ENCODE assay signal across 25 mouse cellular contexts in the genomic region with DNA sequence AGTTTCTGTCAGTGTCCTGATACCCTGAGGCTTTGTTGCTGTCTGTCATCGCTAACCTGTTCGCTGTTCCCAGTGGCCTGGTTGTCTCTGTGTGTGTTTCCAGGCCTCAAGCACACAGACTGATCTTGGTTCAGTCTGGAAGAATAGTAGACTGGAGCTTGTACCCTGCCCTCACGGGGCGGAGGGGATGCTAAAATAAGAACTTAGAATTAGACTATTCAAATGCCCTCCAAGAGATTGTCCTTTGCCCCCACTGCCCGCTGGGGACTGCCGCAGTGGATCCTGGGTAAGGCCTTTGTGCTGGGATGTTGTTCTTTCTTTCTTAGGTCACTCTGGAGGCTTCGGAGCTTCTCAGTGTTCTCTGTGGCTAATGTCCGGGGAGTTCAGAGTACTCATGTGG. TPM values are rescaled to one million over a fixed set of nuclear protein-coding genes. Genes with fewer than 3 reads are reported as not detected.
DNase-seq lines count a peak whose midpoint lies in the region; ATAC-seq lines count a peak whose summit lies in the region.
"Had no signal": no experiment of that assay in that cellular context is flagged by ENCODE, and none has a peak within 500 bp of the region (broad histone marks: within the 10 kb centered on the region; RNA-seq: fewer than 3 reads in every experiment).

No protein-coding gene starts in this region.

- 74% methylated on average over 8 of the region's 8 CpGs for WGBS in heart, embryonic 15.5 days
- WGBS in kidney, embryonic 15.5 days = 90% methylated on average over 8 of the region's 8 CpGs
- WGBS in midbrain, embryonic 10.5 days = 86% methylated on average over 8 of the region's 8 CpGs
- WGBS in intestine, embryonic 15.5 days = 90% methylated on average over 8 of the region's 8 CpGs

- H3K27ac ChIP-seq in heart, embryonic 15.5 days = peak overlapping the region; percentile 56
- 0 out of 2 replicates have a peak overlapping the region, but pooled peaks have one; percentile 30 for H3K27ac ChIP-seq in kidney, embryonic 15.5 days
- no peak overlapping the region for H3K27ac ChIP-seq in midbrain, embryonic 10.5 days (replicated peaks)
- no peak overlapping the region for H3K27ac ChIP-seq in intestine, embryonic 15.5 days
- H3K27ac ChIP-seq: embryonic facial prominence, embryonic 12.5 days; hindbrain, embryonic 13.5 days; liver, embryonic 12.5 days; midbrain, embryonic 13.5 days had no signal

- H3K27me3 ChIP-seq in heart, embryonic 15.5 days = no peaks in the 10 kb centered on the region
- no peaks in the 10 kb centered on the region for H3K27me3 ChIP-seq in kidney, embryonic 15.5 days
- no peaks in the 10 kb centered on the region for H3K27me3 ChIP-seq in midbrain, embryonic 10.5 days (ENCODE audit: low read depth, poor library complexity, severe bottlenecking)
- no peaks in the 10 kb centered on the region for H3K27me3 ChIP-seq in intestine, embryonic 15.5 days (replicated peaks)
- H3K27me3 ChIP-seq: embryonic facial prominence, embryonic 12.5 days; heart, embryonic 12.5 days; hindbrain, embryonic 13.5 days; liver, embryonic 12.5 days; megakaryocyte, embryonic 14.5 days; midbrain, embryonic 13.5 days had no signal

- H3K9ac ChIP-seq in heart, embryonic 15.5 days = no peak overlapping the region
- no peak overlapping the region for H3K9ac ChIP-seq in kidney, embryonic 15.5 days
- H3K9ac ChIP-seq in intestine, embryonic 15.5 days = no peak overlapping the region
- H3K9ac ChIP-seq: embryonic facial prominence, embryonic 12.5 days; heart, embryonic 12.5 days; hindbrain, embryonic 13.5 days; liver, embryonic 12.5 days; liver, postnatal 0 days; midbrain, embryonic 13.5 days had no signal

- no peak overlapping the region for H3K4me2 ChIP-seq in heart, embryonic 15.5 days
- no peak overlapping the region for H3K4me2 ChIP-seq in kidney, embryonic 15.5 days
- no peak overlapping the region for H3K4me2 ChIP-seq in intestine, embryonic 15.5 days (replicated peaks)
- H3K4me2 ChIP-seq: embryonic facial prominence, embryonic 12.5 days; heart, embryonic 12.5 days; hindbrain, embryonic 13.5 days; liver, embryonic 12.5 days; midbrain, embryonic 13.5 days had no signal

- DNase-seq in heart, adult 18-20 months = no peak
- DNase-seq in kidney, adult 18-20 months = peak; percentile 82
- peak; percentile 79 to 92 for DNase-seq in kidney, postnatal 25 days
- DNase-seq in midbrain, embryonic 10.5 days (ENCODE audit: low spot score) = no peak
- DNase-seq in urinary bladder, adult 18-20 months (ENCODE audit: low spot score in 2 of 2) = no peak
- DNase-seq: adrenal gland, postnatal 25 days; cerebellum, adult 8-10 months; cerebellum, postnatal 36 days; gastrocnemius, postnatal 14 days; heart, postnatal 4 days; left cerebral cortex, postnatal 4 days; liver, postnatal 0 days; lung, postnatal 4 days; retina, postnatal 1 day; right cerebral cortex, postnatal 14 days had no signal

- peaks cover 24% of the 10 kb centered on the region for H3K4me1 ChIP-seq in heart, embryonic 15.5 days (replicated peaks)
- H3K4me1 ChIP-seq in kidney, embryonic 15.5 days = peaks cover 29% of the 10 kb centered on the region
- H3K4me1 ChIP-seq in midbrain, embryonic 10.5 days = peaks cover 40% of the 10 kb centered on the region
- peaks cover 7% of the 10 kb centered on the region for H3K4me1 ChIP-seq in intestine, embryonic 15.5 days (replicated peaks)

- no peaks in the 10 kb centered on the region for H3K9me3 ChIP-seq in heart, embryonic 15.5 days (replicated peaks)
- H3K9me3 ChIP-seq in kidney, embryonic 15.5 days (replicated peaks) = peaks cover 5% of the 10 kb centered on the region; the same call in 1 of the 2 replicates
- H3K9me3 ChIP-seq in midbrain, embryonic 10.5 days (replicated peaks) = no peaks in the 10 kb centered on the region
- H3K9me3 ChIP-seq in intestine, embryonic 15.5 days = no peaks in the 10 kb centered on the region
- H3K9me3 ChIP-seq: embryonic facial prominence, embryonic 12.5 days; heart, embryonic 12.5 days; hindbrain, embryonic 13.5 days; liver, embryonic 12.5 days; midbrain, embryonic 13.5 days had no signal

- no peak for ATAC-seq in heart, embryonic 15.5 days (replicated peaks; ENCODE audit: insufficient number of reproducible peaks, insufficient read depth, low FRiP score, low read depth)
- ATAC-seq in kidney, embryonic 15.5 days (replicated peaks; ENCODE audit: low FRiP score) = no peak; the same call in 1 of the 2 replicates
- no peak for ATAC-seq in intestine, embryonic 15.5 days
- ATAC-seq: forebrain, embryonic 14.5 days; liver, embryonic 12.5 days; liver, postnatal 0 days; midbrain, embryonic 13.5 days had no signal

- H3K36me3 ChIP-seq in heart, embryonic 15.5 days = no peaks in the 10 kb centered on the region
- peaks cover 41% of the 10 kb centered on the region for H3K36me3 ChIP-seq in kidney, embryonic 15.5 days
- H3K36me3 ChIP-seq in midbrain, embryonic 10.5 days = peaks cover 51% of the 10 kb centered on the region
- no peaks in the 10 kb centered on the region; the same call in 1 of the 2 replicates for H3K36me3 ChIP-seq in intestine, embryonic 15.5 days

- H3K4me3 ChIP-seq in heart, embryonic 15.5 days = no peak overlapping the region
- no peak overlapping the region for H3K4me3 ChIP-seq in kidney, embryonic 15.5 days (replicated peaks)
- no peak overlapping the region for H3K4me3 ChIP-seq in midbrain, embryonic 10.5 days
- H3K4me3 ChIP-seq in intestine, embryonic 15.5 days (replicated peaks) = no peak overlapping the region
- H3K4me3 ChIP-seq: embryonic facial prominence, embryonic 12.5 days; heart, embryonic 12.5 days; hindbrain, embryonic 13.5 days; liver, embryonic 12.5 days; megakaryocyte, embryonic 14.5 days; midbrain, embryonic 13.5 days had no signal

RNA-seq across cellular contexts. Expression of gene Sufu, which starts 28.6 kb away (rescaled TPM):
- polyA plus RNA-seq in heart, embryonic 15.5 days (2015; fragmentation: Nextera tagmentation; extraction: Ambion mirVana) = 15.2 and 20.6 TPM in 2 replicates
- total RNA-seq in heart, adult 18-20 months (2021) = 10 to 100 TPM; 10.1 to 11.6 TPM
- 42.3 and 46.5 TPM in 2 replicates for polyA plus RNA-seq in kidney, embryonic 15.5 days (2015; fragmentation: Nextera tagmentation; extraction: Ambion mirVana)
- polyA plus RNA-seq in midbrain, embryonic 10.5 days (2016; fragmentation: Nextera tagmentation; extraction: Ambion mirVana) = 50.2 and 53.6 TPM in 2 replicates
- polyA plus RNA-seq in intestine, embryonic 15.5 days (2015; fragmentation: Nextera tagmentation; extraction: Ambion mirVana) = 20.7 and 21.4 TPM in 2 replicates

RNA-seq across cellular contexts. Expression of gene Actr1a, which starts 29.7 kb away (rescaled TPM):
- 103 and 122 TPM in 2 replicates for polyA plus RNA-seq in heart, embryonic 15.5 days (2015; fragmentation: Nextera tagmentation; extraction: Ambion mirVana)
- 10 to 100 TPM; 86.6 to 89.7 TPM for total RNA-seq in heart, adult 18-20 months (2021)
- polyA plus RNA-seq in kidney, embryonic 15.5 days (2015; fragmentation: Nextera tagmentation; extraction: Ambion mirVana) = 122 and 136 TPM in 2 replicates
- 188 and 224 TPM in 2 replicates for polyA plus RNA-seq in midbrain, embryonic 10.5 days (2016; fragmentation: Nextera tagmentation; extraction: Ambion mirVana)
- polyA plus RNA-seq in intestine, embryonic 15.5 days (2015; fragmentation: Nextera tagmentation; extraction: Ambion mirVana) = 114 and 118 TPM in 2 replicates

Comparison
In these comparisons a context has a peak if more than half of its experiments do, and no peak if none do; other contexts are left out.
1. H3K27ac ChIP-seq: peak in heart, embryonic 15.5 days (single experiment) and kidney, embryonic 15.5 days (single experiment); none in midbrain, embryonic 10.5 days (single experiment) and intestine, embryonic 15.5 days (single experiment).
2. DNase-seq: peak in kidney, adult 18-20 months (single experiment) and kidney, postnatal 25 days (2 of 2); none in heart, adult 18-20 months (0 of 2), midbrain, embryonic 10.5 days (single experiment) and urinary bladder, adult 18-20 months (0 of 2).